Mouse (Mus musculus): ENCODE measurements around the gene Sema4g. TPM values are rescaled to one million over a fixed set of nuclear protein-coding genes. Genes with fewer than 3 reads are reported as not detected.

Gene Sema4g
- polyA plus RNA-seq, 1 experiment, result 92.2 TPM

GRCm38 (mm10) chr19:44989567-44990495 is 930 bp downstream of the Sema4g start:
- TF ChIP-seq POLR2A (IDR thresholded peaks at IDR 0.05; ENCODE audit: low read depth, low read length) (no peak), CTCF (conservative IDR thresholded peaks at IDR 0.05; ENCODE audit: insufficient read depth, insufficient read length, low read depth, low read length) (no peak)
- 9% methylated on average over 22 of the region's 22 CpGs for WGBS
- peak overlapping the region; percentile 49 for H3K4me3 ChIP-seq (ENCODE audit: insufficient read depth, low read depth, low read length)
- H3K27ac ChIP-seq (ENCODE audit: insufficient read depth, low read depth, low read length), result peak overlapping the region; percentile 21; the same call in 1 of the 2 replicates
- no peaks in the 10 kb centered on the region for H3K27me3 ChIP-seq (replicated peaks; ENCODE audit: control insufficient read depth, insufficient read depth, low read length)
- H3K4me1 ChIP-seq (ENCODE audit: control insufficient read depth, insufficient read depth, low read length), result peaks cover 23% of the 10 kb centered on the region
- H3K36me3 ChIP-seq (ENCODE audit: control insufficient read depth, insufficient read depth, low read length), result no peaks in the 10 kb centered on the region
- DNase-seq, result peak; percentile 90

- TF ChIP-seq CTCF (conservative IDR thresholded peaks at IDR 0.05; ENCODE audit: insufficient read depth, insufficient read length, low read depth, low read length) (no peak), POLR2A (IDR thresholded peaks at IDR 0.05; ENCODE audit: low read depth, low read length) (no peak)
- 67% methylated on average over 8 of the region's 8 CpGs for WGBS
- H3K4me1 ChIP-seq (ENCODE audit: control insufficient read depth, insufficient read depth, low read length), result peaks cover 14% of the 10 kb centered on the region; the same call in 1 of the 2 replicates
- H3K36me3 ChIP-seq (ENCODE audit: control insufficient read depth, insufficient read depth, low read length), result no peaks in the 10 kb centered on the region
- H3K27me3 ChIP-seq (replicated peaks; ENCODE audit: control insufficient read depth, insufficient read depth, low read length), result no peaks in the 10 kb centered on the region
- H3K27ac ChIP-seq (ENCODE audit: insufficient read depth, low read depth, low read length), result no peak overlapping the region
- no peak overlapping the region for H3K4me3 ChIP-seq (ENCODE audit: insufficient read depth, low read depth, low read length)
- DNase-seq, result peak; percentile 68
Measured at GRCm38 (mm10) chr19:44991031-44991430, 2.1 kb downstream of the Sema4g start.

DNA sequence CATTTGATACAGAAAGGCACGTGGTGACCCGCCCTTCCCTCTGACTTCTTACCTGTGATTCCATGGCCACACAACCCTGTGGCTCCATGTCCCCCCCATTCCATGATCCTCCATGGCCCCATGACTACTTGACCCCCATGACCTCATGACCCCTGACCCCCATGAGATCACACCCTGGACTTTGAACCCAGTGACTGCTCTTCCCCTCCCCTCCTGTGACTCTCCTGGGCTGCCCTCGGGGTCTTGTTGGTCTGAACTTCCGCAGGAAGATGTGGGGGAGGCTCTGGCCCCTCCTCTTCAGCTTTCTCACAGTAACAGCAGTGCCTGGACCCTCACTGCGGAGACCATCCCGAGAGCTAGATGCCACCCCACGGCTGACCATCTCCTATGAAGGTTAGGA is 3.3 kb downstream of the Sema4g start:
- Histone ChIP-seq H3K27ac (ENCODE audit: insufficient read depth, low read depth, low read length) (no peak overlapping the region), H3K36me3 (ENCODE audit: control insufficient read depth, insufficient read depth, low read length) (no peaks in the 10 kb centered on the region)

GRCm38 (mm10) chr19:44992712-44993111 is 3.8 kb downstream of the Sema4g start:
- Histone ChIP-seq H3K36me3 (ENCODE audit: control insufficient read depth, insufficient read depth, low read length) (no peaks in the 10 kb centered on the region), H3K4me3 (ENCODE audit: insufficient read depth, low read depth, low read length) (no peak overlapping the region), H3K27ac (ENCODE audit: insufficient read depth, low read depth, low read length) (no peak overlapping the region), H3K4me1 (ENCODE audit: control insufficient read depth, insufficient read depth, low read length) (peaks cover 14% of the 10 kb centered on the region; the same call in 1 of the 2 replicates), H3K27me3 (replicated peaks; ENCODE audit: control insufficient read depth, insufficient read depth, low read length) (no peaks in the 10 kb centered on the region)
- no peak for DNase-seq
- WGBS, result 67% methylated on average over 7 of the region's 7 CpGs
- TF ChIP-seq POLR2A (IDR thresholded peaks at IDR 0.05; ENCODE audit: low read depth, low read length) (no peak), CTCF (conservative IDR thresholded peaks at IDR 0.05; ENCODE audit: insufficient read depth, insufficient read length, low read depth, low read length) (no peak)

More for the DNA sequence above, 3.3 kb downstream of the Sema4g start:
- DNase-seq, result no peak
- no peaks in the 10 kb centered on the region for H3K27me3 ChIP-seq (replicated peaks; ENCODE audit: control insufficient read depth, insufficient read depth, low read length)
- WGBS, result 49% methylated on average over 7 of the region's 7 CpGs
- H3K4me3 ChIP-seq (ENCODE audit: insufficient read depth, low read depth, low read length), result no peak overlapping the region
- TF ChIP-seq POLR2A (IDR thresholded peaks at IDR 0.05; ENCODE audit: low read depth, low read length) (no peak), CTCF (conservative IDR thresholded peaks at IDR 0.05; ENCODE audit: insufficient read depth, insufficient read length, low read depth, low read length) (no peak)
- peaks cover 14% of the 10 kb centered on the region; the same call in 1 of the 2 replicates for H3K4me1 ChIP-seq (ENCODE audit: control insufficient read depth, insufficient read depth, low read length)

DNA sequence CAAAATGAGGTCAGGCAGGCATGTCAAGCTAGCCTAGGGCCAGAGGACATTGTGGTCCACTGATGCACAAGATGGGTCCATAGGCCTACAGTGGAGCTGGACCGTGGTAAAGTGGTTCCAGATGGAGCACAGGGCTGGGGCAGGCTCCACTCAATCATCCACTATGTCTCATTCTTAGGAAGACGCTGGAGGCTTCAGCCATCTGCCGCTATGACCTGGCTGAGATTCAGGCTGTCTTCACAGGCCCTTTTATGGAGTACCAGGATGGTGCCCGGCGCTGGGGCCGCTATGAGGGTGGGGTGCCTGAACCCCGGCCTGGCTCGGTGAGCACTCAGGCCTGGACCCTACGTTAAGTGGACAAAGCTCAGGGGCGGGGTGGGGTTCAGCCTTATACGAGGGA is 8.9 kb downstream of the Sema4g start:
- H3K27ac ChIP-seq (ENCODE audit: insufficient read depth, low read depth, low read length), result no peak overlapping the region
- no peak for DNase-seq
- no peak overlapping the region for H3K4me3 ChIP-seq (ENCODE audit: insufficient read depth, low read depth, low read length)
- WGBS, result 87% methylated on average over 11 of the region's 11 CpGs
- no peaks in the 10 kb centered on the region for H3K4me1 ChIP-seq (ENCODE audit: control insufficient read depth, insufficient read depth, low read length)
- TF ChIP-seq POLR2A (IDR thresholded peaks at IDR 0.05; ENCODE audit: low read depth, low read length) (no peak), CTCF (conservative IDR thresholded peaks at IDR 0.05; ENCODE audit: insufficient read depth, insufficient read length, low read depth, low read length) (no peak)
- H3K36me3 ChIP-seq (ENCODE audit: control insufficient read depth, insufficient read depth, low read length), result no peaks in the 10 kb centered on the region
- H3K27me3 ChIP-seq (replicated peaks; ENCODE audit: control insufficient read depth, insufficient read depth, low read length), result no peaks in the 10 kb centered on the region

DNA sequence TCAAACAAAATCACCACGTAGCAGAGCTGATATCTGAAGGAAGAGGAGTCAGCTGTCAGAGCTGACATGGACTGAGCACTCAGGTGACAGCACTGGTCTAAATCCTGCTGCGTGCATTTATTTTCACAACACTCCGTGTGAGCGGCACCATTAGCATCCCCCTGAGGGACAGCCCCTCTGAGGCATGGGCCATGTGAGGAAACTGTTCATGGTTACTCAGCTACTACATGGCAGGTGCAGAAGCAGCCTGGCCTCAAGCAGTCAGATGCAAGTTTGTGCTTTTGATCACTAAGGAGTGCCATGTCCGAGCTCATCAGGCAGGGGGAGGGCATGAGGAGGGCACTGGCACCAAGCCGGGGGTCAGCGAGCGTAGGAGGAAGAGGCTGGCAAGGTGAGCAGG is 10.7 kb downstream of the Sema4g start:
- 81% methylated on average over 8 of the region's 8 CpGs for WGBS
- H3K36me3 ChIP-seq (ENCODE audit: control insufficient read depth, insufficient read depth, low read length), result no peaks in the 10 kb centered on the region

GRCm38 (mm10) chr19:45002301-45002700 is 13.4 kb downstream of the Sema4g start:
- Histone ChIP-seq H3K4me3 (ENCODE audit: insufficient read depth, low read depth, low read length) (no peak overlapping the region), H3K36me3 (ENCODE audit: control insufficient read depth, insufficient read depth, low read length) (no peaks in the 10 kb centered on the region), H3K27me3 (replicated peaks; ENCODE audit: control insufficient read depth, insufficient read depth, low read length) (no peaks in the 10 kb centered on the region), H3K27ac (ENCODE audit: insufficient read depth, low read depth, low read length) (no peak overlapping the region), H3K4me1 (ENCODE audit: control insufficient read depth, insufficient read depth, low read length) (peaks cover 9% of the 10 kb centered on the region)
- DNase-seq, result peak; percentile 31
- 60% methylated on average over 3 of the region's 3 CpGs for WGBS
- TF ChIP-seq CTCF (conservative IDR thresholded peaks at IDR 0.05; ENCODE audit: insufficient read depth, insufficient read length, low read depth, low read length) (peak; percentile 51; the same call in 1 of the 2 replicates), POLR2A (IDR thresholded peaks at IDR 0.05; ENCODE audit: low read depth, low read length) (no peak)

More for the DNA sequence above, 10.7 kb downstream of the Sema4g start:
- no peaks in the 10 kb centered on the region for H3K27me3 ChIP-seq (replicated peaks; ENCODE audit: control insufficient read depth, insufficient read depth, low read length)
- TF ChIP-seq CTCF (conservative IDR thresholded peaks at IDR 0.05; ENCODE audit: insufficient read depth, insufficient read length, low read depth, low read length) (no peak), POLR2A (IDR thresholded peaks at IDR 0.05; ENCODE audit: low read depth, low read length) (no peak)
- no peak overlapping the region for H3K27ac ChIP-seq (ENCODE audit: insufficient read depth, low read depth, low read length)
- no peak overlapping the region for H3K4me3 ChIP-seq (ENCODE audit: insufficient read depth, low read depth, low read length)
- H3K4me1 ChIP-seq (ENCODE audit: control insufficient read depth, insufficient read depth, low read length), result no peaks in the 10 kb centered on the region
- DNase-seq, result no peak

Measured in kidney, adult 2 months (tissue).